Mouse (Mus musculus) small intestine, adult 2 months (tissue): ENCODE data around the gene Dspp.

Experiments used
- CTCF ChIP-seq: fragments of 200-500 bp; IDR thresholded peaks from 2 replicates; pipeline ENCODE4 v1.5.1; 2012; ENCODE audit warnings: low read depth, mild to moderate bottlenecking, control low read depth, inconsistent platforms, low read length, moderate library complexity, mixed read lengths; ENCODE audit not compliant: insufficient replicate concordance, insufficient read length; ENCODE audit errors: extremely low read depth
- POLR2A ChIP-seq: fragments of 200-500 bp; IDR thresholded peaks from 2 replicates; pipeline ENCODE4 v1.6.1; 2012; ENCODE audit warnings: low read depth, mild to moderate bottlenecking, control low read depth, inconsistent platforms, low read length, moderate library complexity

DNA sequence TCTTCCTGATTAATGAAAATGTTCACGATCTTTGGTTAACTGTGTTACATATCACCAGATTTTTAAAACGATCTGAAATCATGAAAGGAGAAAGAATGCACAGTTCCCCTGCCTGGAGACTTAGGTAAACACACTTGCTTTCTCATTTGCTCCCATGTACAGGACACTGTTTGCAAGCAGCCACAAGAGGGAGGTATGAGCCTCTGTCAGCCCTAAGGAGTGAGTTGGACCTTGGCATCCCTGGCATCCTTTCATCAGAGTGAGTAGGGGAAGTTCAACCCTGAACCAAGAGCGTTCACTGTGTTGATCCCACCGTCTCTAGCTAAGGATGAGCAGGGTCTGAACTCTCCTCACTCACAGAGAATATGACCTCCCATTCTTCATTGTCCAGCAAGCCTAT, 39.0 kb upstream of the Dspp start:
- TF ChIP-seq CTCF (peak; percentile 40; the same call in 1 of the 2 replicates), POLR2A (no peak)
